Mouse (Mus musculus) gastrocnemius, adult 2 months (tissue): Measurements from ENCODE around the gene Top1. TPM values are rescaled to one million over a fixed set of nuclear protein-coding genes. Genes with fewer than 3 reads are reported as not detected.

ENCODE experiments used
- DNase-seq: peaks from one replicate; pipeline ENCODE4 v3.0.0; 2022
- H3K27ac ChIP-seq: fragments of 200-600 bp; 2 replicates; pipeline ENCODE4 v1.8.1; 2022; ENCODE audit warnings: mild to moderate bottlenecking
- H3K4me3 ChIP-seq: fragments of 200-600 bp; 2 replicates; pipeline ENCODE4 v1.8.1; 2022; ENCODE audit warnings: mild to moderate bottlenecking, moderate library complexity
- CTCF ChIP-seq: fragments of 200-600 bp; IDR thresholded peaks from 2 replicates; pipeline ENCODE4 v1.8.1; 2022; ENCODE audit warnings: antibody characterized with exemption, mild to moderate bottlenecking, moderate library complexity
- intact Hi-C: fragments of 180-260 bp; cut with DNase I; formaldehyde crosslinking; loops from one replicate; pipeline ENCODE4 v1.15.1; 2025
- long read RNA-seq, 2 experiments: library from polyadenylated mRNA; stranded (forward); transcript quantifications; one replicate each; pipeline ENCODE4 v2.0.0; 2021
- total RNA-seq, 2 experiments: library from RNA; stranded (reverse); gene quantifications; 2 replicates each; pipeline ENCODE4 v1.2.3; 2021

Top1 gene
- 10 to 100 TPM; 39.5 to 53.2 TPM for total RNA-seq
- long read RNA-seq, experiment 1, transcript Top1-201 (21 exons, 3,856 nt), result major isoform, 16 of 21 reads
- long read RNA-seq, experiment 1, partial matches to known transcripts, result 5 of 21 reads
- long read RNA-seq, experiment 1, other reads (novel, unspliced or antisense), result 0 of 21 reads
- long read RNA-seq, experiment 2, transcript Top1-201 (21 exons, 3,856 nt), result major isoform, 21 of 27 reads
- long read RNA-seq, experiment 2, partial matches to known transcripts, result 4 of 27 reads
- long read RNA-seq, experiment 2, other reads (novel, unspliced or antisense), result 2 of 27 reads

- H3K27ac ChIP-seq, result peak within 1 kb of the TSS; percentile 99
- TF ChIP-seq CTCF, result no peak
- intact Hi-C loops, result loop anchor here (2.0 to 5.0 kb wide), 2 partner anchors 23 to 67 kb away; no protein-coding TSS in a partner anchor
- DNase-seq, result peak; percentile 99
- H3K4me3 ChIP-seq, result peak within 1 kb of the TSS; percentile 94
These were observed at the start of gene Top1 for GRCm38 (mm10) chr2:160645614-160646137. Gene Top1, plus strand, starts transcription at chr2:160645888.

DNA sequence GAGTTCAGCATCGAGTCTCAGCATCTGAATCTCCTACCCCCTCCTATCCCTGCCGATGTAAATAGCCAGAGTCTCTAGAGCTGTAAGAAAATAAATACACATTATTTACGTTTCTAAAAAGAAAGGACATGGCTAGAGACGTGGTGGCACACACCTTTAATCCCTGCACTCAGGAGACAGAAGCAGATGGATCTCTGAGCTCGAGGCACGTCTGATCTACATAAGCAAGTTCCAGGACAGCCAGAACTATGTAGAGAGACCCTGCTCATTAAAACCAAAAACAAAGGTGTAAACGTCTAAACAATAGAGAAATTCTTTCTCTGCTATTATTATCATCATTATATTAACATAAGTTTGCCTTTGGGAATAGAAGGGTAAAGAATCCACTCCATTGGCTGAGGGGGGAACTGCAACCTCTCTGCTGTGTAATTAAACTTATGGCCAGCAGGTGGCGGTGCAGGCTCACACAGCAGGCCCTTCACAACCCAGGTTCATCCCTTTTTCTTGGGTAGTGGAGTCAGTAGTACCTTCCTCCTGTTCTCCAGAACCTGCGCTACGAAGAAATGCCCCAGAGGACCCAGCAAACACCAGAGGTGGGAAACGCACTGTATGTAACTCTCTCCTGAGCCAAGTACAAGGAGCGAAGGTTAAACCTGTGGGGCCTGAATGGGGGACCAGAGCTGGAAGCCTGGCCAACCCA, 48.0 kb upstream of the Top1 start:
- Histone ChIP-seq H3K4me3 (no peak overlapping the region), H3K27ac (no peak overlapping the region)
- intact Hi-C loops, result loop anchor here (2.0 to 5.0 kb wide), 2 partner anchors 289 to 360 kb away; no protein-coding TSS in a partner anchor
- TF ChIP-seq CTCF, result peak; percentile 99
- peak; percentile 65 for DNase-seq

DNA sequence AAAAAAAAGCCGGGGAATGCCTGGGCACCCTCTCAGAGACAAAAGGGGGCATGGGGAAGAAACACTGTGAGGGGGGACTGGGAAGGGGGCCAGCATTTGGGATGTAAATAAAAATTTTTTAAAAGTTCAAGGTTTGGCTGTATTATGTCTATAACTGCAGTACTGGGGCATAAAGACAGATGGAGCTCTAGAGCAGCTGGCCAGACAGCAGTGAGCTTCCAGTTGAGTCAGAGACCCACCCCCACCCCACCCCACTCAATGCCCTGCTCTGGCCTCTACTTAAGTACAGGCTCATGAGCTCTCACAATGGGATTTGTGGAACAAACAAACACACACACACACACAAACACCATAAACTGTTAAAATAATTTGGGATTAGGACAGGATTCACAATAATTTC, 43.9 kb upstream of the Top1 start:
- intact Hi-C loops, result loop anchor here (2.0 kb wide), 1 partner anchor 341 kb away; no protein-coding TSS in a partner anchor
- no peak for DNase-seq
- Histone ChIP-seq H3K4me3 (no peak overlapping the region), H3K27ac (no peak overlapping the region)
- TF ChIP-seq CTCF, result peak; percentile 78

DNA sequence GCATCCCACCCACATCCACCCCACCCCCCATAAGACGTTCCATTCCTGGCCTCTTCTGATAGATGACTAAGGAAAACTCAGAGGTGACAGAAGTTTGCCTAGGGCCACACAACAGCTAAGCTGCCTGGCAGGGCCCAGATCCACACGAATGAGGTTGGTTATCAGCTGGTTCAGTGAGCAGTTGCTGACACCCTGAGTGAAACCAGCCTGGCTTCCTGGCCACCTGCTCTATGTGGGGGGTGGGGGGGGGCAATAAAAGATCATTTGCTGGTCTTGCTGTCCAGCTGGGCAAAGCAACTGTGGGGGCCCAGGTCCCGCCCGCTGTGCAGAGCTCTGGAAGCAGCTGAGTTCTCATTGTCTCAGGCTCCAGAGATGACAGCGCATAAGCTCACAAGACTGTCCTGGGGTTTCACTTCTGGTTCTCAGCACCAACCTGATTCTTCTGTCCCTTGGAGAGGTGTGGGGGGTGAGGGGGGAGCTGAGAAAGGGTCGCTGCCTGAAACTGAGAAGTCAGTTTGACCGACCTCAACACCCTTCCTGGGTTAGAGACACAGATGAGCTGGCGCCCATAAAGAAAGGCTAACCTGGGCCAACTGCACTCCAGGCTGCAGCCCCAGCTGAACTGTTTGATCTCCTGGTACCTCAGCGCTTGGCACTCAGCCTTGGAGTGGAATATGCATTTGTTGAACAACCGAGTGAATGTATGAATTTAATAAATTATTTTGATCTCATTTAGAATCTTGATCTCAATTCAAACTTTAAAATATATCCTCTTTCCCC, 42.3 kb upstream of the Top1 start:
- H3K4me3 ChIP-seq, result no peak overlapping the region
- intact Hi-C loops, result loop anchor here (2.0 kb wide), 1 partner anchor 339 kb away; no protein-coding TSS in a partner anchor
- no peak for TF ChIP-seq CTCF
- no peak overlapping the region for H3K27ac ChIP-seq
- no peak for DNase-seq

GRCm38 (mm10) chr2:160610012-160610411, 35.7 kb upstream of the Top1 start:
- intact Hi-C loops, result loop anchor here (10.0 kb wide), 1 partner anchor 85 kb away; no protein-coding TSS in a partner anchor
- TF ChIP-seq CTCF, result no peak
- Histone ChIP-seq H3K27ac (no peak overlapping the region), H3K4me3 (no peak overlapping the region)
- DNase-seq, result peak; percentile 27

DNA sequence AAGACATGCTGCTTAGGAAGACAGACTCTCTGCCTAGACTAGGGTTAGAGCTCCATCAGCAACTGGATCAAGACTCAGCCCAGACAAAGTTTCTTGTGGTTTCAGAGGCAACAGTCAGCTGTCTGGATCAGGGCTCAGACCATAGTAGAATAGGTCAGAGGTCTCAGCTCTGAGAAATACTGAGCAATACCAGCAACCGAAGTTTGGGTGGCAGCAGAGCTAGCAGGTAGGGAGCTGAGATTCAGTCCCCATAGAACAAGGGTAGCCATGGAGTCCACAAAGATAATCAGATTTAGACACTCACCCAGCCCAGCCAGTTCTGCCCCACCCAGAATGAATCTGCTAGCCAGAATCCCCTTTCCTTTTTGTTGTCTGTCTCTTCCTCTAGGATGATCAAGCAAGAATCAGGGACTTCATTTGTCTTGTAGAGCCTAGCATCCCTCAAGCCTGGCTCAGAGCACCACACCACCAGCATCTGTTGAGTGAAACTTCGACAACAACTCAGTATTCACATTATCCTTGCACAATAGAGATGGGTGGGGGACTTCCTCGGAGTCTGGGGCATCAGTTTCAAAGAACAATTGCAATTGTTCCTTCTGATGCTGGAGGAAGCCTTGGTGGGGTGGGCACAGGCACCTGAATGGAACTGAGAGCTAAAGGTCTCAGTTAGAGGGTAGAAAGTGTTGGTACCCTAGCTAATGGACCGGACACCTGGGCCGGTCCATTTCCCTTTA, 32.3 kb upstream of the Top1 start:
- no peak overlapping the region for H3K27ac ChIP-seq
- no peak overlapping the region for H3K4me3 ChIP-seq
- intact Hi-C loops, result loop anchor here (10.0 kb wide), 1 partner anchor 81 kb away; no protein-coding TSS in a partner anchor
- no peak for DNase-seq
- peak; percentile 28; the same call in 1 of the 2 replicates for TF ChIP-seq CTCF

DNA sequence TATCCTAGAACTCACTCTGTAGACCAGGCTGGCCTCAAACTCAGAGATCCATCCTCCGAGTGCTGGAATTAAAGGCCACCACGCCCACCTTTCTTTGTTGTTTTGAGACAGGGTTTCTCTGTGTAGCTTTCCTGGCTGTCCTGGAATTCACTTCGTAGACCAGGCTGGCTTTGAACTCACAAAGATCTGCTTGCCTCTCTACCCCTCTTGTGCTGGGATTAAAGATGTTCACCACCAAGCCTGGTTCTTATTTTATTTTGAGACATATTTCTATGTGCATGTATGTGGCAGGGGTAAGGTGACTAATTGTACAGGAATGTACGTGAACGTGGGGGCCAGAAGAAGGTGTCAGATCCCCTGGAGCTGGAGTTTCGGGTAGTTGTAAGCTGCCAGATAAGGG, 27.9 kb upstream of the Top1 start:
- H3K27ac ChIP-seq, result no peak overlapping the region
- no peak for DNase-seq
- intact Hi-C loops, result loop anchor here (5.0 to 10.0 kb wide), 2 partner anchors 77 to 95 kb away; no protein-coding TSS in a partner anchor
- no peak overlapping the region for H3K4me3 ChIP-seq
- TF ChIP-seq CTCF, result no peak

DNA sequence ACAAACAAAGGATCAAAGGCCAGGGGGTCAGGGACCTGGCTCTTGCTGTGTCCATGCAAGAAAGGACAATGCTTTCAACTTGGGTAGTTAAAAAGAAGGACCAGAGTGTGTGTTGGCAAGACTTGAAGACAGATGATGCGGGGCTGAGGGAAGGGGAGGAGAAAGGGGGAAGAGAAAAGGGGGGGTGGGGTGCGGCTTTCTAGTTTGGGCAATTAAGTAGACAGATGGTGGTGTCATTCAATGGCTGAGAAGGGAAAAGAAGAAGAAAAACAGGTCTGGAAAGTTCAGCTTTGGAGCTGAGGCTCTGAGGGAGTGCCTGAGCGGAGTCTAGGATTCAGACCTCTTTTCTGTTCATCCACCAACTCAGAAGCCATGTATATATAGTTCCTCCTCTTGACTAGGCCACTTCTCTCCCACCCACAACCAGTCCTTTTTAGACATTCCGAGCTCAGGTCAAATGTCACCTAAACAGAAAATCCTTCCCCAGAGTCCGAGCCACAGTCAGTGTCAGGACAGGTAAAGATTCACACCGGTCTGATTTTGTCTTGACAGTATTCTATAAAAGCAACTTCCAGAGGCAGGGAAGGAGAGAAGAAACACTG, 27.0 kb upstream of the Top1 start:
- no peak overlapping the region for H3K4me3 ChIP-seq
- intact Hi-C loops, result loop anchor here (5.0 to 10.0 kb wide), 2 partner anchors 76 to 94 kb away; no protein-coding TSS in a partner anchor
- H3K27ac ChIP-seq, result 0 out of 2 replicates have a peak overlapping the region, but pooled peaks have one; percentile 75

DNA sequence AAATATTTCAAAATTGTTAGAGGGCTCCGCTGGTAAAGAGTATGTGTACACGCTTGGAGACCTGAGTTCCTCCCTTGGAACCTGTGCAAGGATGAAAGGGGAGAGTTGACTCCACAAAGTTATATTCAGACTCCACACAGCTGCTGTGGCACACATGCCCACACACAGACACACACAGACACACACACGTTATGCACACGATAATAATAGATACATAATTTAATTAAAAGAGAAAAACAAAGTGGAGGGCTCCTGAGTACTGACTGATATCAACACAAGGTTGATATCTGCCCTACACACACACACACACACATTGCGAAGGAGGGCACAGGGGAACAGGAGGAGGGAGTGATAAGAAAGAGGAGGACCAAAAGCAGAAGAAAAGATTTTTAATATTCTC, 26.4 kb upstream of the Top1 start:
- H3K27ac ChIP-seq, result peak overlapping the region; percentile 75
- intact Hi-C loops, result loop anchor here (5.0 to 10.0 kb wide), 2 partner anchors 76 to 93 kb away; no protein-coding TSS in a partner anchor
- peak overlapping the region; percentile 43; the same call in 1 of the 2 replicates for H3K4me3 ChIP-seq
- TF ChIP-seq CTCF, result no peak
- DNase-seq, result no peak

More for the DNA sequence above, 27.0 kb upstream of the Top1 start:
- no peak for DNase-seq
- no peak for TF ChIP-seq CTCF

DNA sequence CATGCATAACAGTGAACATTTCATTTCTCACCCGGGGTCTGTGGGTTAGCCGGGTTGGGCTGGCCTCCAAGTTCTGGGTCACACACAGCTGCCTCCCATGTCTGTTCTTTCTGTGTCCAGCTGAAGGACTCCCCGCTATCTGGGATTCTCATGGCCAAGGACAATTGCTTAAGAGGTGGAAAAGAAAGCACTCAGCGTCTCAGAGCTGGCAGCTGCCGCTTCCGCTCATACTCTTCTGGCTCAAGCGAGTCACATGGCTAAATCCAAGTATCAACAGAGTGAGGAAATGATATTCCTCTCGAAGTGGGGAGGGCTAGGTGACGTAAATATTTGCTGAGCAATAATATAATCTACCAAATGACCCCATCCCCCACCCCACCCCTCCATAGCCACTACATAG, 25.9 kb upstream of the Top1 start:
- DNase-seq, result peak; percentile 78
- intact Hi-C loops, result loop anchor here (5.0 to 10.0 kb wide), 2 partner anchors 75 to 92 kb away; no protein-coding TSS in a partner anchor
- peak overlapping the region; percentile 43 for H3K4me3 ChIP-seq
- no peak for TF ChIP-seq CTCF
- peak overlapping the region; percentile 75 for H3K27ac ChIP-seq
